Mouse (Mus musculus) neural tube, embryonic 14.5 days (tissue): Measurements from ENCODE around the gene Thg1l. TPM values are rescaled to one million over a fixed set of nuclear protein-coding genes. Genes with fewer than 3 reads are reported as not detected.

Source experiments
- ATAC-seq: fragments of 200-750 bp; cut with Nextera tagmentation; 2 replicates; pipeline ENCODE4 v1.8.0; 2017; ENCODE audit warnings: low read depth, mild to moderate bottlenecking, moderate TSS enrichment, moderate library complexity
- H3K27ac ChIP-seq: fragments of 300-500 bp; sonication (generic); 2 replicates; pipeline ENCODE4 v1.5.1; 2014; ENCODE audit warnings: low read depth, mild to moderate bottlenecking, control low read depth, low read length, moderate library complexity, mixed read lengths
- H3K27me3 ChIP-seq: fragments of 300-500 bp; sonication (generic); 2 replicates; pipeline ENCODE4 v1.6.1; 2014; ENCODE audit warnings: low read length; ENCODE audit not compliant: control insufficient read depth, insufficient read depth
- H3K36me3 ChIP-seq: fragments of 300-500 bp; sonication (generic); 2 replicates; pipeline ENCODE4 v1.6.1; 2014; ENCODE audit warnings: low read length, mixed read lengths; ENCODE audit not compliant: control insufficient read depth, insufficient read depth
- H3K4me1 ChIP-seq: fragments of 300-500 bp; sonication (generic); 2 replicates; pipeline ENCODE4 v1.6.1; 2014; ENCODE audit warnings: low read length; ENCODE audit not compliant: control insufficient read depth, insufficient read depth
- H3K4me2 ChIP-seq: fragments of 300-500 bp; sonication (generic); 2 replicates; pipeline ENCODE4 v1.6.1; 2014; ENCODE audit warnings: mild to moderate bottlenecking, low read depth, low read length, control low read depth
- H3K4me3 ChIP-seq: fragments of 300-500 bp; sonication (generic); 2 replicates; pipeline ENCODE4 v1.5.1; 2014; ENCODE audit warnings: low read depth, low read length, control low read depth, mixed read lengths
- H3K9ac ChIP-seq: fragments of 300-500 bp; sonication (generic); replicated peaks from 2 replicates; pipeline ENCODE4 v1.6.1; 2014; ENCODE audit warnings: low read depth, mild to moderate bottlenecking, control low read depth, low read length, mixed read lengths
- H3K9me3 ChIP-seq: fragments of 300-500 bp; sonication (generic); 2 replicates; pipeline ENCODE4 v1.6.1; 2016; ENCODE audit warnings: low read length; ENCODE audit not compliant: control insufficient read depth
- WGBS: fragments of 180-500 bp; shearing (Covaris S2); extraction: QIAGEN DNeasy Blood & Tissue Kit; methylation state at CpG from one replicate; pipeline ENCODE4 v1.1.7; 2014; 5-methylcytosine and 5-hydroxymethylcytosine counted together
- polyA plus RNA-seq: library from polyadenylated mRNA; unstranded; fragments of >200 nt; fragmentation: Nextera tagmentation; extraction: Ambion mirVana; gene quantifications from 2 replicates; pipeline ENCODE4 v1.2.1, GENCODE M21; 2014

Gene Thg1l
- polyA plus RNA-seq, 1 experiment from 2014 or later, result 9.6 TPM

DNA sequence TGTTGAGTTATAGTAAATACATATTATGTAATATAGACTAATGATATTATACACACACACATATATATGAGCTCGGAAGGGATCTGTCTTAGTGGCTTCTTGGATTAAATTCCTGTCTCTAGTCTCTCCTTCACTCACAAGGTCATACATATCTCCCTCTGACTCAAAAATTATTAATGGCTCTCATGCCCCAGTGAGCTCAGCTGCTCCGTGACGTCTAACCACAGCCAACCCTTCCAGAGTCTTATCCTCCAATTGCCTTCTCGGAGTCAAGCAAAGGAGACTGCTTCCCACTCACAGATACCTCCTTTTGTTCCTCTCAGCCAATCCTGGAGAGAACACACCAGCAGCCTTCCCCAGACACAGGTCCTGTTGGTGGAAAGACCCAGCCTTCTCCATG lies 36.5 kb downstream of the Thg1l start:
- WGBS, result 69% methylated on average over 4 of the region's 4 CpGs
- Histone ChIP-seq H3K4me1 (peaks cover 8% of the 10 kb centered on the region), H3K27ac (no peak overlapping the region), H3K9ac (no peak overlapping the region), H3K4me2 (no peak overlapping the region), H3K4me3 (no peak overlapping the region), H3K9me3 (no peaks in the 10 kb centered on the region), H3K27me3 (no peaks in the 10 kb centered on the region), H3K36me3 (no peaks in the 10 kb centered on the region)
- no peak for ATAC-seq

- Histone ChIP-seq H3K27ac (no peak overlapping the region), H3K4me2 (no peak overlapping the region), H3K4me1 (peaks cover 8% of the 10 kb centered on the region), H3K4me3 (no peak overlapping the region), H3K27me3 (no peaks in the 10 kb centered on the region), H3K9me3 (no peaks in the 10 kb centered on the region), H3K9ac (no peak overlapping the region), H3K36me3 (no peaks in the 10 kb centered on the region)
- WGBS, result 94% methylated on average over 6 of the region's 6 CpGs
- ATAC-seq, result no peak
Measured at GRCm38 (mm10) chr11:45918018-45918417, 37.3 kb downstream of the Thg1l start.

- ATAC-seq, result no peak
- no peaks in the 10 kb centered on the region for H3K27me3 ChIP-seq
- H3K36me3 ChIP-seq, result no peaks in the 10 kb centered on the region
- no peak overlapping the region for H3K9ac ChIP-seq
- no peak overlapping the region for H3K4me2 ChIP-seq
- no peak overlapping the region for H3K4me3 ChIP-seq
- no peak overlapping the region for H3K27ac ChIP-seq
- H3K4me1 ChIP-seq, result peaks cover 4% of the 10 kb centered on the region
- H3K9me3 ChIP-seq, result no peaks in the 10 kb centered on the region
- 89% methylated on average over 10 of the region's 10 CpGs for WGBS
Measured at GRCm38 (mm10) chr11:45916196-45916595, 39.1 kb downstream of the Thg1l start.

DNA sequence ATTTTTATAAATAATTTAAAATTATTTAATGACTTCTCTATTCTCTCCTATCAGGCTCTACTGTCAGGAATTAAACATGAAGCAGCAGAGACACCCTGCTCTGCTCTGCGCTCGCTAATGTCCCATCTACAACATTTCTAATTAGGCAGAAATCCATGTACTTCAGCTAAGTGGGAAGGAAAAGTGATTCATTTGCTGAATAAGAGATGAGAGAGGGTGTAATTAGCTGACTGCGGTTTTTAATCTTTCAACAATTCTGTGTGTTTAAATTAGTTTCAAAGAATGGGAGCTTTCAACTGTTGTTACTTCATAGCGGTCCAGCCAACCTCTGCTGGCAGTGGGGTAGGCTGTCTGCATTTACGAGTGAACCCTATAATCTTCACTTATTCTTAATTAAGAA lies 44.6 kb downstream of the Thg1l start:
- Histone ChIP-seq H3K9me3 (no peaks in the 10 kb centered on the region), H3K36me3 (peaks cover 27% of the 10 kb centered on the region), H3K4me2 (no peak overlapping the region), H3K9ac (no peak overlapping the region), H3K4me1 (no peaks in the 10 kb centered on the region), H3K27me3 (no peaks in the 10 kb centered on the region), H3K4me3 (no peak overlapping the region), H3K27ac (no peak overlapping the region)
- WGBS, result 66% methylated on average over 5 of the region's 5 CpGs
- peak; percentile 55; the same call in 1 of the 2 replicates for ATAC-seq

GRCm38 (mm10) chr11:45908894-45909293 lies 46.4 kb downstream of the Thg1l start:
- no peak overlapping the region for H3K4me2 ChIP-seq
- no peaks in the 10 kb centered on the region for H3K9me3 ChIP-seq
- peaks cover 31% of the 10 kb centered on the region for H3K36me3 ChIP-seq
- 98% methylated on average over 7 of the region's 7 CpGs for WGBS
- no peak overlapping the region for H3K27ac ChIP-seq
- H3K9ac ChIP-seq, result no peak overlapping the region
- no peaks in the 10 kb centered on the region for H3K27me3 ChIP-seq
- no peaks in the 10 kb centered on the region for H3K4me1 ChIP-seq
- ATAC-seq, result no peak
- H3K4me3 ChIP-seq, result no peak overlapping the region

GRCm38 (mm10) chr11:45908070-45908469 lies 47.2 kb downstream of the Thg1l start:
- Histone ChIP-seq H3K4me2 (no peak overlapping the region), H3K9me3 (no peaks in the 10 kb centered on the region), H3K4me3 (no peak overlapping the region), H3K27me3 (no peaks in the 10 kb centered on the region), H3K4me1 (no peaks in the 10 kb centered on the region), H3K27ac (no peak overlapping the region), H3K36me3 (peaks cover 31% of the 10 kb centered on the region), H3K9ac (no peak overlapping the region)
- WGBS, result 94% methylated on average over 7 of the region's 7 CpGs
- no peak for ATAC-seq

DNA sequence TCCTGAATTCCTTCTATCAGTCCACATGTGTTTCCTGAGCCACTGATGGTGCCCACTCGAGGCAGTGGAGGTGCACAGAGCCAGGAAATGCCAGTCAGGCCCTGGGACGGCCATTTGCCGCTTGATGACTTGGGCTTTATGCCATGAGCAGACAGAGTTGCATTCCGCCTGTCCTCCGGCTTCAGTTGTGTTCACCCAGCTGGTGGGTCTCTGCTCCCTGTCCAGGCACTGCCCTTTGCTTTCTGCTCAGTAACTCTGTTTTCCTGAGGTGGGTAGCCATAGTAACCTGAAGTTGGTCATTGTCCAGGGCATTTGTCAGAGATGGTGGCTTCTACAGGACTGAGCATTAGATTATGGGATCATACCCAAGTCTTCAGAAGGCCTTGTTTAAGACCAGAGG lies 48.0 kb downstream of the Thg1l start:
- H3K9me3 ChIP-seq, result no peaks in the 10 kb centered on the region
- H3K27me3 ChIP-seq, result no peaks in the 10 kb centered on the region
- no peak for ATAC-seq
- H3K4me2 ChIP-seq, result no peak overlapping the region
- no peak overlapping the region for H3K9ac ChIP-seq
- whole genome bisulfite sequencing, result 81% methylated on average over 5 of the region's 5 CpGs
- H3K36me3 ChIP-seq, result peaks cover 31% of the 10 kb centered on the region
- H3K27ac ChIP-seq, result no peak overlapping the region
- H3K4me3 ChIP-seq, result no peak overlapping the region
- no peaks in the 10 kb centered on the region for H3K4me1 ChIP-seq

DNA sequence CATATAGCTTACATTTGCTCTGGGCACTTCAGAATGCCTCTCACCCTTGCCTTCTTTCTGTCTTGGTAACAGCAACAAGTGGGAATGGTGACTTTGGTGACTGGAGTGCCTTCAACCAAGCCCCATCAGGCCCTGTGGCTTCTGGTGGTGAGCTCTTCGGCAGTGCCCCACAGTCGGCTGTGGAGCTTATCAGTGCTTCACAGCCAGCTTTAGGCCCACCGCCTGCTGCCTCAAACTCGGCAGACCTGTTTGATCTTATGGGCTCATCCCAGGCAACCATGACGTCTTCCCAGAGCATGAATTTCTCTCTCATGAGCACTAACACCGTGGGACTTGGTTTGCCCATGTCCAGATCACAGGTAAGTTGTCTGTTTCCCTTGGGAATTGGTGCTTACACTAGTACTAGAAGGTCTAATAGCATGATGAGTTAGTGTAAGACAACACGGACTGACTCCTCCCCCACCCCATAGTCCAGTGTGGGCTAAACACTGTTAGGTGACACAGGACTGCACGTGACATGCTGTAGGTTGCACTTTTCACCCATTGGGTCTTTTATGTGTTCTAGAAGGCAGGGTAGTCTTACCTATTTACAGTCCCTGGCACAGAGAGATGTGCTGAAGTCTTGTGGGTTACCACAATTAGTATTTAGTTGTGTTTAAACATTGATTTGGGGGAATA lies 49.0 kb downstream of the Thg1l start:
- Histone ChIP-seq H3K9ac (no peak overlapping the region), H3K4me1 (no peaks in the 10 kb centered on the region), H3K27me3 (no peaks in the 10 kb centered on the region), H3K4me3 (no peak overlapping the region), H3K9me3 (no peaks in the 10 kb centered on the region), H3K36me3 (peaks cover 31% of the 10 kb centered on the region), H3K4me2 (no peak overlapping the region), H3K27ac (no peak overlapping the region)
- ATAC-seq, result no peak
- WGBS, result 95% methylated on average over 8 of the region's 8 CpGs

GRCm38 (mm10) chr11:45900233-45901015 lies 54.9 kb downstream of the Thg1l start:
- Histone ChIP-seq H3K9ac (no peak overlapping the region), H3K27ac (no peak overlapping the region)

More at GRCm38 (mm10) chr11:45900233-45901015, 54.9 kb downstream of the Thg1l start:
- Histone ChIP-seq H3K4me3 (no peak overlapping the region), H3K4me1 (peaks cover 5% of the 10 kb centered on the region; the same call in 1 of the 2 replicates), H3K9me3 (no peaks in the 10 kb centered on the region), H3K4me2 (no peak overlapping the region), H3K27me3 (no peaks in the 10 kb centered on the region), H3K36me3 (peaks cover 14% of the 10 kb centered on the region)
- ATAC-seq, result peak; percentile 86
- WGBS, result 55% methylated on average over 11 of the region's 11 CpGs
